Mouse (Mus musculus) layer of hippocampus, postnatal 25 days (tissue): ENCODE results near the gene Def8. TPM values are rescaled to one million over a fixed set of nuclear protein-coding genes. Genes with fewer than 3 reads are reported as not detected.

Experiments used
- total RNA-seq, 2 experiments: library from RNA; stranded (reverse); gene quantifications; 2 replicates each; pipeline ENCODE4 v1.2.3; 2021

Gene Def8
- total RNA-seq, 2 experiments from 2014 or later, result 64.6 to 66.6 TPM

Other genes starting within 250 kb of the Def8 start
- under 1 TPM; 0.17 to 0.23 TPM for gene Dpep1, start 237.3 kb upstream of the Def8 start, total RNA-seq
- 100 to 1,000 TPM; 112 to 116 TPM for gene Chmp1a, start 210.8 kb upstream of the Def8 start, total RNA-seq
- 1 to 10 TPM; 6.5 to 7.3 TPM for gene Spata33, start 210.7 kb upstream of the Def8 start, total RNA-seq
- gene Cdk10, start 198.7 kb upstream of the Def8 start, total RNA-seq, result 10 to 100 TPM; 77.3 to 94.0 TPM
- 10 to 100 TPM; 85.7 to 94.3 TPM for gene Spata2l, start 187.3 kb upstream of the Def8 start, total RNA-seq
- 10 to 100 TPM; 19.1 to 23.7 TPM for gene Zfp276, start 169.3 kb upstream of the Def8 start, total RNA-seq
- gene Vps9d1, start 169.2 kb upstream of the Def8 start, total RNA-seq, result 10 to 100 TPM; 57.4 to 65.0 TPM
- 1 to 10 TPM; 1.7 to 3.7 TPM for gene Fanca, start 105.0 kb upstream of the Def8 start, total RNA-seq
- 10 to 100 TPM; 15.3 to 17.9 TPM for gene Spire2, start 90.8 kb upstream of the Def8 start, total RNA-seq
- 100 to 1,000 TPM; 485 to 539 TPM for gene Tcf25, start 49.8 kb upstream of the Def8 start, total RNA-seq
- under 1 TPM in 1 of 2 experiments, not detected in 1; 0.10 TPM for gene Mc1r, start 16.4 kb upstream of the Def8 start, total RNA-seq
- 100 to 1,000 TPM; 317 to 360 TPM for gene Tubb3, start 12.1 kb upstream of the Def8 start, total RNA-seq
- 10 to 100 TPM; 28.1 to 30.6 TPM for gene Afg3l1, start 54.4 kb downstream of the Def8 start, total RNA-seq
- 10 to 100 TPM; 10.5 to 10.8 TPM for gene Dbndd1, start 91.9 kb downstream of the Def8 start, total RNA-seq
- gene Gas8, start 95.3 kb downstream of the Def8 start, total RNA-seq, result 10 to 100 TPM; 23.3 to 33.1 TPM
- 10 to 100 TPM; 36.3 to 44.0 TPM for gene Rhou, start 230.4 kb downstream of the Def8 start, total RNA-seq